Mouse (Mus musculus): Measurements from ENCODE around the gene Slc35f1.

- TF ChIP-seq CTCF (IDR thresholded peaks at IDR 0.05; ENCODE audit: extremely low read depth, insufficient read depth, low read length) (peak; percentile 61), POLR2A (IDR thresholded peaks at IDR 0.05; ENCODE audit: extremely low read depth, insufficient read depth, low read length) (peak; percentile 48; the same call in 1 of the 2 replicates)
Observed at GRCm38 (mm10) chr10:52690334-52690991, at the start of gene Slc35f1.

Data from cortical plate, adult 2 months (tissue).